Mouse (Mus musculus) cerebellum, adult 11-12 months (tissue): ENCODE results near the gene Celf1.
A peak's percentile ranks its signal among the peaks of the same experiment; 100 is the strongest.
"Not testable (repeated sequence)": the region's sequence is repeated elsewhere in the genome, so short reads cannot be mapped to it uniquely, and the experiment has no call there.

Experiments used
- DNase-seq: peaks from one replicate; pipeline ENCODE4 v3.0.0; 2022

The Celf1 gene

DNA sequence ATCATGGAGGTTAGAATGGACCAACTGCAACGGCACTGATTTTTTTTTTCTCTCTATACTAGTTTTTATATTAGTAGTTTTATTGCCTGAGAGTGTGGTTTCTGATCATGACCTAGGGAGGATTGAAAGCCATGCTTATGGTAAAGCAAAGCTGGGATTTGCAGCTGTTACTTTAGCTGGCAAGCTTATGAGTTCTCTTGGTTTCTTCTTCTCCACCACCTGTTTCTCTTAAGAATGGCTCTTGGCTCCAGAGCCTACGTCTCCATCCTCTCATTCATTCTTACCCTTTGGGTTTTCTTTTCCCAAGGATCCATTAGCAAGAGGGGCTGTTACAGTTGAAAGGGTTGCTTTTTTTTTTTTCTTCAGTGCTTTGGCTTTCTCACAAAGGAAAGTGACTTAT, 1.6 kb downstream of the Celf1 start:
- DNase-seq: no peak

DNA sequence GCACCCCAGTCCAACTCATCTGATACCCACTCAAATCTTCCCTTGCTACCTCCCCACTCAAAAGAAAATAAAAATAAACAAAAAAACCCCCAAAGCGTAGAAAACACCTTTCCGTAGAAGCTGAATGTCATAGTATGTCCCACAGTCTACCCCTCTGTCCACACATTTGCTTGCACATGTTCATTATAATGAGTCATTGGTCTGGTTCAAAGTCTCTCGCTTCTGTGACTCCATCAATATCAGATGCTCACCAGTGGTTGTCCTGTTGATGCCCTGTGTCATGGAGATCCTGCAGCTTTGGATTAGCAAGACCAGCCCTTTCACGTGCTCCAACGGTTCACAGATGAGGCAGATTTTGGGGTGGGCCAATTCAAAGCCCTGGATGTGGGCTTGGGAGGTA, 10.0 kb downstream of the Celf1 start:
- DNase-seq: no peak

DNA sequence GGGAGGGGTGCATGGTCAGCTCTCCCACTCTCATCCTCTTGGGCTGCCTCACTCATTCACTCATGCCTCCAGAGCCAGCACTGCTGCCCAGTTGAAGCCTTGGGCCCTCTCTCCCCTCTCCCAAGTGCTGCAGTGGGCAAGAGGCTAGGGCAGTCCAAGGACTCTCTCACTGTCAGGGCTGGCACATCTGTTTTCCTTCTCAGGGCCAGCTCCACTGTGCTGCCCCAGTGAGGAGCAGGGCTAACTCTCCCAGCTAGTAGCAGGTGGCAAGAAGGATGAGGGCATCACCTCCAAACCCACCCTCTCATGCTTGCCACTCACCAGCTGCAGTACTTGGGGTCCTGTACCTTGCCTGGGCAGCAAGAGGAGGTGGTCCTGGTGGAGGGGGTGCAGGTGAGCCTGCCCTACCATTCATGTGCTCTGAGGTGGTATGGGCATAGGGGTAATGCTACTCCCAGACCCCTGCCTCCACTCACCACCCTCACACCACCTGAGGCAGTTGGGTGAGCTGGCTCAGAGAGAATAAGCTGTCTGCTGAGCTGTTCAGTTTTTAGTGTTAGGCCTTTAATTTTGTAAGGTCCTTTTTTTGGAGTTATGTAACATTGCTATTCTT, 10.5 kb downstream of the Celf1 start:
- no peak for DNase-seq

DNA sequence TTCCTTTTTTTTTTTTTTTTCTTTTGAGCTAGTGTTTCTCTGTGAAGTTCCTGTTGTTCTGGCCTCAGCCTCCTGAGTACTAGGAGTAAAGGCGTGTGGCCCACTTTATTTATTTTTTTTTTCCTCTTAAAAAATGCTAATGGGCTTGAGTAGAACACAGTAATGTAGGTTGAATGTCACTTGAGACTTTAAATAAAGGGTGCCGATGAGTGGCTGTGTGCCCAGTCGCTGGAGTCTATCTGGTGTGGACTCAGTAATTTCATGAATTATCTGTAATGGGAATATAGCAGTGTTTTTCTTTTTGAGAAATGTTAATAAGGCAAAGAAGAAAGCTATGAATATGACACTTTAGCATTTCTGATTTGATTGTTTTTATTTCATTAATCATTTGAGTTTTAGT, 13.3 kb downstream of the Celf1 start:
- DNase-seq: no peak

DNA sequence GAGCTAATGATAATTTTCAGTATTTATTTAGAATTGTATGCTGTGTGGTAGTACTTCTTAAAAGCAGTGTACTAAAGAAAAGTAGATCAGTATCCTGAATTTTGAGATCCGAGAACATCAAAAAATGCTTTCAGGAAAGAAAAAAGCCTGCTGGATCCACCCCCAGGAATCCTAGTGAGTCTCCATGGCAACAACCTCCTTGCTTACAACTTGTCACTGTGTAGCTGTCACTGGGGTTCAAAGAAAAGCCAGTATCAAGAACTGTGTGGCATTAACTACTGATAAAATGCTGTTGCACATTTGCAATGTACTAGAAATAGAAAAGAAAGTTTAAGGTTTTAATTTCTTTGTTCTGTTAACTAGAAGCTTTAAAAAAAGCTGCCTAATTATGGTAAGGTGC, 15.9 kb downstream of the Celf1 start:
- no peak for DNase-seq

DNA sequence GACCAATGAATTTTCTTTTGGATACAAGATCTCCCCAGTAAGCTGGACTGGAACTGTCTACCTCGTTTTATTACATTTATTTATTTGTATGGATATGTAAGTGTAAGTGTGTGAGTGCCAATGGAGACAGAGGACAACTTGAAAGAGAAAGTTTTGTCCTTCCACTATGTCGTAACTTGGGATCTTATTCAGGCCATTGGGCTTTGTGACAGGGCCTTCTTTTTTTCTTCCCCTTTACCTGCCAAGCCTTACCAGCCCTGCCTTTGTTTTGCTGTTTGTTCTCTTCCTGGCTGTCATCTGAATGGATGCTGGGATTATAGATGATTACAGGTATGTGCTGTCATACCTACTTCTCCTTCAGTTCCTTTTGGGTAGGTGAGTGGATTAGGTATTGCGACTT, 18.7 kb downstream of the Celf1 start:
- no peak for DNase-seq

DNA sequence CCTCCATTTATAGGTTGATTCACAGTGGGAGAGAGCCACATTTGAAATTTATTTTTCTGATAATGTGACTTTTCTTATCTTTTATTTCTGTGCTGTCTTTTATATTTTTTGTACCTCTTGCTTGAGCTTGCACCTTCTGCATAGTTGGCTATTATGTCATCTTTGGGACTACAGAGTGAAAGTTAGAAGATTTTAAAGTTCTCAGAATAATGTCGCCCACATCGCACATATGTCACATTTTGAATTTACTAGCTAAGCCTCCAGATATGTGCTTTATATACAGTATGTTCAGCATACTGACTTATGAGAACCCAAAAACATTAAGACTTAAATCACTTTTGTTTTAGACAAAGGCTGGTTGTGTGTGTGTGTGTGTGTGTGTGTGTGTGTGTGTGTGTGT, 19.8 kb downstream of the Celf1 start:
- no peak for DNase-seq

DNA sequence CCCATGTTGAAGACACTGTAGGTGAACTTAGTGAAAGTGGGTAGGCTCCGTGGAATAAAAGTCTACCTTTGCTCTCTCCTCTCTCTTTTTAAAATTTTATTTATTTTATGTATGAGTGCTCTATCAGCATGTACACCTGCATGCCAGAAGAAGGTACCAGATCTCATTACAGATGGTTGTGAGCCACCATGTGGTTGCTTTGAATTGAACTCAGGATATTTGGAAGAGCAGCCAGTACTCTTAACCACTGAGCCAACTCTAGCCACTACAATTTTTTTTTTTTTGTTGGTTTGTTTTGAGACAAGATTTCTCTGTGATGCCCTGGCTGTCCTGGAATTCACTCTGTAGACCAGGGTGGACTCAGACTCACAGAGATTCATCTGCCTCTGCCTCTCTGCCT, 23.1 kb downstream of the Celf1 start:
- DNase-seq: peak; percentile 74

DNA sequence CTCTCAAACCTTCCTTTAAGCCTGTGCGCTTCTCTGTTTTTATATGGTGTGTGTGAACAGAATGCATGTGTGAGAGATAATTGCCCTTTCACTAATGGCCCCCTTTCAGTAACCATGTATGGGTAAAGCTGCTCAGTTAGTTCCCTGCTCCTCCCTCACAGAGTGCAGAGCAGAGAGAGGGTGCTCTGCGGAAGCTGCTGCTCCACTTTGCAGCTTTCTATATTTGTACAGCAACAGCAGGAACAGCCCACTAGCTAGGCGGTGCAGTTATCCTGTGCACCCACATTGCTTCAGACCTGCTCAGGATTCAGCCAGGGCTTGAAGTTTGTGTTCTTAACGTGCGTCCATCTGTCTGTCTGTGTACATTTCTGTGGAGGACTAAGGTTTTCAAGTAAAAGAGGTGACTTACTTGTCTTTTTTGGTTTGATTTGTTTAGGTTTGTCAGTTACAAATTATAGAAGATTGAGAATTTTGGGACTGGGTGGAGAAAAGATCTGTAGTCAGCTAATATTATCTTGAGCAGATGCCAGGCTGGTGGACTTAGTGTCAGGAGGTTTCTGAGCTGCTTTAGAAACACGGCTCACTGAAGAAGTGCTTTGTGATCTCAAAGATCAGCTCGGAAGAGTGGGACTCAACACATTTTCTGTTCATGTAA, 24.8 kb downstream of the Celf1 start:
- DNase-seq: peak; percentile 63

DNA sequence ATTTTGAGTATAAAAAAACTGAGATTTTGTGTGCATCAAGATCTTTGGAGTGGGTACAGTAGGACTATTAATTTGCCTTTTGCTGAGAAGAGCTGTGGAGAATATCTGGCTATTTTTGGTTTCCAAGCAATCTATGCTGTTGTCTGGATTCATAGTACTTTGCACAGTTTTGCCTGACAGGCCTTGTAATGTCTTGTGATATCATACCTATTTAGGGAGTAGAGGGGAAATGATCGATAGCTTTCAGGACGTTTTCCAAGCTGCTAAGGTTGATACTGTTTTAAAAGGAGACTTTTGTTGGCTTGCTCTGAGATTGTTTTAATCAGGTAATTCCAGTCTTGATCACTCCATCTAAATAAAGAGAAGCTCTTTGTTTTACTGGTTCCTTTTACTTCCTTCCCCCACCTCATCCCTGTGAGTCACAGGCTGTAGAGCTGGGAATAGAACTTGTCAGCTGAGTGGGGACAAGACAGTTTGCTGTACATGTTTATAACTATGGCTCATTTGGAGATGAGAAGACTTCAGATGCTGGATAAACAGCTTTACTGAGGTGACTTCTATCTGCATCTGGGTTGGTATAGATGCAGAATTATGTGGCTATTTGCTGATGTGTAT, 25.4 kb downstream of the Celf1 start:
- no peak for DNase-seq

DNA sequence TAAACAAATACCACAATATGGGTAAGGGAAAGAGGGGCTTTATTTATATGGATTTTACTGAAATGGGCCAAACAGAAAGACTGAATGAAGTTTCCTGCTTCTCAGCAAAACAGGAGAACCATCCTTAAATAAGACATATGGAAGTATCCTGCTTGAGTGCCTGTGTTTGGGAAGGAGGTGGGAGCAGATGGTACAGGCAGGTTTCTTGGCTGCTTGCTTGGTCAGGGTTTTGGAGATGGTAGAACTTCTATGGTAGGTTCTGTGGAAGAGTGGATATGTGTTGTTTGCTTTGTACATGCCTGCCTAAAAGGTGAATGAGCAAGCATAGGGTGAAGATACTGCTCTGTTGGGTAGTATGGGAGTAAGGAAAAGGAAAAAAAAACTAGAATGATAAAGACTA, 30.4 kb downstream of the Celf1 start:
- DNase-seq: peak; percentile 88

DNA sequence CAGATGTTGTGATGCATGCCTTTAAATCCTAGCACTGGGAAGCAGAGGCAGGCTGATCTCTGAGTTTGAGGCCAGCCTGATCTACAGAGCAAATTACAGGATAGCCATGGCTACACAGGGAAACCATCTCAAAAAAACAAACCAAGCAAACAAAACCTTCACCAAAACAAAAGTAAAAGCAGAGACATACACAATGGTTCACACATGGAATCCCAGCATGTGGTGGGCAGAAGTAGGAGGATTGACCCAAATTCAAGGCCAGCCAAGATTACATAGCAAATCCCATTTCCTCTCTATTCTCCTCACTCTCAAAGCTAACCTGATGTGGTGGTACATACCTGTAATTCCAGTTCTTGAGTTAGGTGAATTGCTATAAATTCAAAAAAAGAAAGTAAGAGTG, 33.9 kb downstream of the Celf1 start:
- peak; percentile 61 for DNase-seq

DNA sequence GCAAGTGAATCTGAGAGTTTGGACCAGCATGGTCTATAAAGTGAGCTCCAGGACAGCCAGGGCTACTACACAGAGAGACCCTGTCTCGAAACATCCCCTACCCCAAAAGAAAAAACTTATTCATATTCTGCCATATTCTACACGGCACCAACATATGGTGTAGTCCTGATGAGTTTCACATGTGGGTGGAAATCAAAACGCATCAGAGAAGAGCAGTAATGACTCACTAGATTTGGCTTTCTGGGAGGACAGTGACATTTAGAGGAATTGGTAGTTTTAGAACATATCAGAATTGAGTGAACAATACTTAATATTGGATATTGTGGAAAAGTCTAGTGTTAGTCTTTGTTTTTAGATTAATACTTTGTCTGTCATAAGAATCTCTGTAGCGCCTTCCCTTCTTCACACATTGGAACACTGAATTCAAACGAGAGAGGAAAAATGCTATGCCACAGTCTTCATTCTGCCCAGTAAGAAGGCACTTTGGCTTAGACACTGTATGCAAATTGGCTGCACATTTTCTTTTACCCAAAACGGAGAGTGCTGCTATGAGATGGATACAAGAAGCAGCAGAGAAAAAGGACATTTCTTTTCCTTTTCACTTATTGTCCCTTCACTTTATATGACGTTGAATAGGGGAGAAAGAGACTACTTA, 35.1 kb downstream of the Celf1 start:
- DNase-seq: no peak

DNA sequence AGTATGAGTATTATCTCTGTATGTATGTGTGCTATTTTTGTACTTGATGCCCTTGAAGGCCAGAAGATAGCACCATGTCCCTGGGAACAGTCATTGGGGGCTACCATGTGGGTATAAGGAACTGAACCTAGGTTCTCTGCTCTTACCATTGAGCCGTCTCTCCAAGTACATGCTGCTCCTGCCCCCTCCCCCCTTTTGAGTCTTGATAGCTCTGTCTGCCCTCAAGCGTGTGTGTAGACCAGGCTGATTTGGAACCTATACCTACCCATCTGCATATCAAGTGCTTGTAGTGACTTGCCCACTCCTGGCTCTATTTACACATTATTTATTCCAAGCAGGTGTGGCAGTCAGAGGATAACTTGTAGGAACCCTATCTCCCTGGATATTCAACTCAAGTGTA, 36.4 kb downstream of the Celf1 start:
- DNase-seq: no peak

DNA sequence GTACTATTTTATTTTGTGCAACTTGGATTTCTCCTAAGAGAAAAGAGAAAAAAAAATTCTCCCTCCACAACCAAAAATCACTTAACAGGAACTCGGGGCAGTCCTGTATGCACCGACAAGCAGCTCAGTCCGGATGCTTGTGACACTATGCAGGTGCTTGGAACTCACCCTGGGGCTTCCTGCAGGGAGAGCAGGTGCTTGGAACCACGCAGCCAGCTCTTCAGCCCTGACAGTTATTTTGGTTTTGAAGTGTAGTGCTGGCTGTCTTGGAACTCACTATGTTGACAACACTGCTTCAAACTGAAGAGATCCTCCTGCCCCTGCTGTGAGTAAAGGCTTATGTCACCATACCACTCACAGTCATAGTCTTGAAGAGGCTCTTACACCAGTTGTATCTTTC, 37.1 kb downstream of the Celf1 start:
- peak; percentile 79 for DNase-seq

DNA sequence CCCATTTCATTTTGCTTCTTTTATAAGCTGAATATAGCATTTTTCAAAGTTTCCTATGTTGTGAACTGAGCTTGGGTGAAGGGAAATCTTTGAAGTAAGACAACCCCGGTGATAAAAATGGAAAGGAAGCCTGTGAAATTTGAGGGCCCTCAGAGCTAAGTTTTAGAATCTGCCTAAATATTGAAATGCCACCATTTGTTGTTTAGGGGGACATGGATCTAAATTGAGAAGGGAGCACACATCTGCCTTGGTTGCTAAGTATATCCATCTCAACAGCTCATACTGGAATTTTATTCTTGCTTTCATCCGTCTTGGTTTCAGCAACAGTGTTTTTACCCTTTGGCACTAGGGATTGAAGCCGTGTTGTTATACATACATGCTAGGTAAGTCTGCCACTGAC, 45.9 kb downstream of the Celf1 start:
- no peak for DNase-seq

DNA sequence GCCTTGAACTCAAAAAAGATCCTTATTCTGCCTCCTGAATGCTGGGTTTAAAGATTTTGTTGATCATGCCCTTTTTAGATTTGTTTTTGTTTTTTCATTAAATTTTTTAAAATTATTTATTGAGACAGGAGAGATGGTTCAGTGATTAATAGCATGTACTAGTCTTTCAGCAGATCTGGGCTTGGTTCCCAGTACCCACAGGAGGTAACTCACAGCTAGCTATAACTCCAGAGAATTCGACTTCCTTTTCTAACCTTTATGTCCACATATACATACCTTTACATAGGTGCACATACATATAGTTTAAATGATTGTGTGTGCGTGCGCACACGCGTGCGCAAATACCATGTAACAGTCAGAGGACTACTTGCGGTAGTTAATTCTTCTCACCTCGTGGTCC, 68.4 kb downstream of the Celf1 start:
- peak; percentile 27 for DNase-seq

DNA sequence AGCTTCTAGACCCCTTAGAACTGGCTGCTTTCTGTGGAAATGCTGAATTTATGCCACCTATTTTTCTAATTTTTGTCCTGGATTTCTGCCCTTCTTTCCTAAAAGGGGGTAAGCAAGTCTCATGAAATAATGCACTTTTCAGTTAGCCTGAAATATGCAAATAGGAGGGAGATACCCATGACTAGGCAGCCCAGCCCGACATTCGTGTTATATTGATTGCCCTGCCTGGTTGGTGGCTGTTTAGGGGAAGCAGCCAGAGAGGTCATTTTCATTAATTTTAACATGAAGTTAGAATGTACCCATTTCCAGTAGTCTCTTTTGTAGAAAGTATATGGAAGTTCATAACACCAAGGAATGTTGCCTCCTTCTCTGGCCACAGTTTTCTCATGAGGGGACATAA, 73.7 kb downstream of the Celf1 start:
- DNase-seq: no peak

DNA sequence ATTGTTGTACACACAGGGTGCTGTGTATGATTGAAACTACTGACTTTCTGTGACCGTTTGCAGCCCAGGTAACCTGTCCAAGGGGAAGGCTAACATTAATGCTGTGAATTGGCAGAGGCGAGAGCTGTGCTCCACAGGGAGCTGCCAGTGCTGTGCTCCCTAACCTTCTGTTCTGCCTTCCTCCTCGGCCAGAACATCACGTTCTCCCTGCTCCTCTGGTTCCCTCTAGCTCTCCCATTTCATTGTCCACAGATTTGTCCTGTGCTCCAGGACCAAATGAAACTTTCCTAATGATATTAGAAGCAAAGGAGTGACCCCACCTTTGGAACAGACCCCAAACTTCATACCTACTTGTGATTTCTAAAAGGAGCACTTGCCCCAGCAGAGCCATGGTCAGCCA, 75.2 kb downstream of the Celf1 start:
- peak; percentile 89 for DNase-seq

DNA sequence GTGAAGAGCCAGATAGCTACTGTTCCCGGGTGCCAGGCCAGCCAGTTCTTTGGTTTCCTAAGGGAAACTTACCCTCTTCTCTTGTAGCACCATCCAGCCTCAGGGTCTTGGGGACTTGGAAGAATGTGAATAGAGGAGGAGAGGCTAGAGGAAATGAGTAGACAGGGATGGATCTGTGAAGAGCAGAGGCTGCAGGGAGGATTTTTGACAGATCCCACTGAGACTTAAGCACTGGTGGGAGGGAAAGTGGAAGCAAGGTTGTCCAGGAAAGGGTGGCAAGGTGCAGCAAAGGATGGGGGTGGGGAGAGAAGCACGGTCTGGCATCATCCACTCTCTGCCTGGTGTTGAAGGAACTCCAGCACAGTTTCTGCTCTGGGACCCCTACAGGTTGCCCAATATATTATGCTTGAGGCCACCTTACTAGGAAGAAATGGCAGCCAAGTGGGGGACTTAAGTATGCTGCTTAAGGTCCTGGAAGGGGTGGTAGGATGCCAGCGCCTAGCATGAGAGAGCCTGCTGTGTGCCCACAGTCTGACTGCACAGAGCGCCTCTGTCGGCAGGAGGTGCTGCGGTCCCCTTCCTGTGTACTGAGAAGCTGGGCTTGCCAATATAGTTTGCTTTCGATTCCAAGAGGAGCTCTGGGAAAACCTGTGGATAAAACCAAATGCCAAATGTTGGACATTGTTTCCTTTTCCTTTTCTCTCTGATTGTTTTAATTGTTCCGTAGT, 78.0 kb downstream of the Celf1 start:
- DNase-seq: peak; percentile 72

DNA sequence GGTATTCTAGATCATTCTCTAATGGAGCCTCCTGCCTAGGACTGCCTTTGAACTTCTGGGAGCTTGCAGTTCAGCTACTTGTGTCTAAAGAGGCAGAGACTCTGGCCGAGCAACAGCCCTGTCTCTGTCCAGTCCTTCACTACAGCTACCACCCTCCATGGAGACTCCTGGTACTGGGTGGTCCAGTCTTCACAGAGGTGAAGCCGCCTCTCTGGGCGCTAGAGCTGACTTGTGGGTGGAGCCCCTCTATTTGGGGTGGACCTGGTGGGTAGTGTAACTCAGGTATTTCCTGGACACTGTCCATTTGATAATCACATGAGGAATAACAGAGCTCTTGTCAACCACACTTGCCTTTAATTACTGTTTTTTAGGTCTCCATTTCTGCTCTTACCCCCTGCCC, 79.7 kb downstream of the Celf1 start:
- no peak for DNase-seq

DNA sequence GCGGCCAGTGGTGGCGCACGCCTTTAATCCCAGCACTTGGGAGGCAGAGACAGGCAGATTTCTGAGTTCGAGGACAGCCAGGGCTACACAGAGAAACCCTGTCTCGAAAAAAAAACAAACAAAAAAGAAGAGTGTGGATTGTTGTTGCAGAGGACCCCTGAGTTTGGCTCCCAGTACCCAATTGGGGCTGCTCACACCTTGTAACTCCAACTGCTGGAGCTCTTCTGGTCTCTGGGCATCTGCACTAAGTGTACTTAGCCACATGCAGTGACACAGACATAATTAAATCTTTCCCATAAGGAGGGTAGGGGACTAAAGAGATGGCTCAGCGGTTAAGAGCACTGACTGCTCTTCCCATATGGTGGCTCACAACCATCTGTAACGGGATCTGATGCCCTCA, 82.1 kb downstream of the Celf1 start:
- DNase-seq: not testable (repeated sequence)

DNA sequence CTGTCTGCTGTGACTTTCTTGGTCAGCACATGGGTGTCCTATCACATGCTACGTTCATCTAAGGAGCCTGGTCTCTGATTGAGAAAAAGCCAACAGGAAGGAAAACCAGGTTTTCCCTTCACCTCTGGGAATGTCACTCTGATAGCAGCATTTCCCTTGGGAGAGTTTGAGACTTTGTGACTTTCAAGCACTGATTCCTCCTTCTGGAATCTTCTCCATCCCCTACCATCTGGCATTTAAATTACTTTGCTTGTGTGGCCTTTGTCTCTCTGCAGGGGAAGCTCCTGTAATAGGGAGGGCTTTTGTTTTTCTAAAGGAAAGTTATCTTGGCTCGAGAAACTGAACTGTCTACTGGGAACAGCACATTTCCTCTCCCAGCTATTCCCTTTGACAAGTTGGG, 82.9 kb downstream of the Celf1 start:
- no peak for DNase-seq

DNA sequence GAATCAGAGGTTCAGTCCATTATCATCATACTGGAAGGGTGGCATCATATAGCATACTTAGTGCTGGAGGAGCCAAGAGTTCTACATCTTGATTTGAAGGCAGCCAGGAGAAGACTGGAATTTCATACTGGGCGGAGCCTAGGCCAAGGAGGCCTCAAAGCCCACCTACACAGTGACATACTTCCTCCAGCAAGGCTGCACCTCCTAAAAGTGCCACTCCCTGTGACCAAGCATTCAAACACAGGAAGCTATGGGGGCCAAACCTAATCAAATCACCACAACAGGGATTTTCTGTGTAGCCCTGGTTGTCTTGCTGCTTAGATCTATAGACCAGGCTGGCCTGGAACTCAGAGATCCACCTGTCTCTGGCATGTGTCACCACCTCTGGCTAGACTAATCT, 83.8 kb downstream of the Celf1 start:
- DNase-seq: no peak
